Mouse (Mus musculus): ENCODE measurements around the gene Spem2.

The Spem2 gene

GRCm38 (mm10) chr11:69797924-69798323 lies 20.3 kb downstream of the Spem2 start:
- no peak for DNase-seq

- DNase-seq, result no peak
These were observed 22.3 kb downstream of the Spem2 start for GRCm38 (mm10) chr11:69795983-69796435.

GRCm38 (mm10) chr11:69795168-69795982 lies 22.9 kb downstream of the Spem2 start, which contains the start of gene Chrnb1:
TSS of gene Chrnb1 (minus strand) at chr11:69795943.
- peak; percentile 95 for DNase-seq

GRCm38 (mm10) chr11:69793429-69793828 lies 24.8 kb downstream of the Spem2 start:
- DNase-seq, result no peak

- no peak for DNase-seq
These were observed 26.8 kb downstream of the Spem2 start for GRCm38 (mm10) chr11:69791420-69791819.

GRCm38 (mm10) chr11:69789431-69789830 lies 28.8 kb downstream of the Spem2 start:
- DNase-seq, result no peak

GRCm38 (mm10) chr11:69787306-69787705 lies 31.0 kb downstream of the Spem2 start:
- DNase-seq, result no peak

GRCm38 (mm10) chr11:69784793-69785272 lies 33.4 kb downstream of the Spem2 start:
- DNase-seq, result peak; percentile 67

GRCm38 (mm10) chr11:69781828-69782227 lies 36.4 kb downstream of the Spem2 start:
- DNase-seq, result no peak

GRCm38 (mm10) chr11:69778985-69779384 lies 39.3 kb downstream of the Spem2 start:
- DNase-seq, result no peak

GRCm38 (mm10) chr11:69778258-69778982 lies 39.8 kb downstream of the Spem2 start:
- no peak for DNase-seq

- no peak for DNase-seq
These were observed 40.6 kb downstream of the Spem2 start for GRCm38 (mm10) chr11:69777504-69778257.

GRCm38 (mm10) chr11:69776488-69776887 lies 41.8 kb downstream of the Spem2 start:
- no peak for DNase-seq

- DNase-seq, result no peak
These were observed 42.5 kb downstream of the Spem2 start for GRCm38 (mm10) chr11:69775716-69776115.

GRCm38 (mm10) chr11:69774961-69775360 lies 43.3 kb downstream of the Spem2 start:
- DNase-seq, result no peak

GRCm38 (mm10) chr11:69767625-69767909 lies 50.7 kb downstream of the Spem2 start:
- peak; percentile 46 for DNase-seq

GRCm38 (mm10) chr11:69766872-69767624 lies 51.2 kb downstream of the Spem2 start:
- DNase-seq, result peak; percentile 28

Data from lung, postnatal 14 days (tissue).